Mouse (Mus musculus): ENCODE data around the gene Fam214a.

Gene Fam214a

GRCm38 (mm10) chr9:75025689-75026088 is 73.0 kb downstream of the Fam214a start:
- DNase-seq (ENCODE audit: extremely low spot score): no peak

- DNase-seq (ENCODE audit: extremely low spot score): no peak
Measured at GRCm38 (mm10) chr9:75032408-75032807, 79.7 kb downstream of the Fam214a start.

- DNase-seq (ENCODE audit: extremely low spot score): no peak
Measured at GRCm38 (mm10) chr9:75033141-75033540, 80.5 kb downstream of the Fam214a start.

- DNase-seq (ENCODE audit: extremely low spot score): no peak
Measured at GRCm38 (mm10) chr9:75034691-75035090, 82.0 kb downstream of the Fam214a start.

- no peak for DNase-seq (ENCODE audit: extremely low spot score)
Measured at GRCm38 (mm10) chr9:75035944-75036343, 83.3 kb downstream of the Fam214a start.

GRCm38 (mm10) chr9:75037451-75038356 is 85.0 kb downstream of the Fam214a start, which contains the start of gene Arpp19:
Gene Arpp19 (plus strand): TSS chr9:75037614.
- DNase-seq (ENCODE audit: extremely low spot score): peak; percentile 86

- DNase-seq (ENCODE audit: extremely low spot score): no peak
Measured at GRCm38 (mm10) chr9:75038357-75038688, 85.6 kb downstream of the Fam214a start.

GRCm38 (mm10) chr9:75040566-75040965 is 87.9 kb downstream of the Fam214a start:
- no peak for DNase-seq (ENCODE audit: extremely low spot score)

- no peak for DNase-seq (ENCODE audit: extremely low spot score)
Measured at GRCm38 (mm10) chr9:75041840-75042525, 89.3 kb downstream of the Fam214a start.

GRCm38 (mm10) chr9:75043191-75043590 is 90.5 kb downstream of the Fam214a start:
- DNase-seq (ENCODE audit: extremely low spot score): no peak

GRCm38 (mm10) chr9:75047079-75047478 is 94.4 kb downstream of the Fam214a start:
- no peak for DNase-seq (ENCODE audit: extremely low spot score)

- no peak for DNase-seq (ENCODE audit: extremely low spot score)
Measured at GRCm38 (mm10) chr9:75049100-75049499, 96.4 kb downstream of the Fam214a start.

- peak; percentile 46 for DNase-seq (ENCODE audit: extremely low spot score)
Measured at GRCm38 (mm10) chr9:75050003-75050402, 97.3 kb downstream of the Fam214a start.

GRCm38 (mm10) chr9:75051841-75052240 is 99.2 kb downstream of the Fam214a start:
- no peak for DNase-seq (ENCODE audit: extremely low spot score)

GRCm38 (mm10) chr9:75055046-75055445 is 102.4 kb downstream of the Fam214a start:
- DNase-seq (ENCODE audit: extremely low spot score): no peak

- DNase-seq (ENCODE audit: extremely low spot score): no peak
Measured at GRCm38 (mm10) chr9:75064678-75065331, 112.1 kb downstream of the Fam214a start.

GRCm38 (mm10) chr9:75070457-75071028 is 117.9 kb downstream of the Fam214a start, which contains the start of gene Myo5a:
Gene Myo5a (plus strand): TSS chr9:75071015.
- no peak for DNase-seq (ENCODE audit: extremely low spot score)

- peak; percentile 88 for DNase-seq (ENCODE audit: extremely low spot score)
Measured at GRCm38 (mm10) chr9:75071029-75071705, 118.5 kb downstream of the Fam214a start.

GRCm38 (mm10) chr9:75071706-75072192 is 119.1 kb downstream of the Fam214a start:
- peak; percentile 73 for DNase-seq (ENCODE audit: extremely low spot score)

- DNase-seq (ENCODE audit: extremely low spot score): no peak
Measured at GRCm38 (mm10) chr9:75072361-75072760, 119.7 kb downstream of the Fam214a start.

GRCm38 (mm10) chr9:75077191-75077590 is 124.5 kb downstream of the Fam214a start:
- no peak for DNase-seq (ENCODE audit: extremely low spot score)

All from embryo, embryonic 9.5 days (tissue).